Mouse (Mus musculus) G1E-ER4 (cell line): ENCODE data around the gene Lrcol1. TPM values are rescaled to one million over a fixed set of nuclear protein-coding genes. Genes with fewer than 3 reads are reported as not detected.

Source experiments
- GATA1 ChIP-seq: IDR thresholded peaks from one replicate; pipeline ENCODE4 v1.8.0; 2012; ENCODE audit warnings: low read length, inconsistent platforms
- polyA plus RNA-seq: library from polyadenylated mRNA; stranded (reverse); fragments of >175 nt; gene quantifications from 2 replicates; pipeline ENCODE4 v1.2.3, GENCODE M21; 2012

The Lrcol1 gene
- polyA plus RNA-seq: not detected in 2 replicates

DNA sequence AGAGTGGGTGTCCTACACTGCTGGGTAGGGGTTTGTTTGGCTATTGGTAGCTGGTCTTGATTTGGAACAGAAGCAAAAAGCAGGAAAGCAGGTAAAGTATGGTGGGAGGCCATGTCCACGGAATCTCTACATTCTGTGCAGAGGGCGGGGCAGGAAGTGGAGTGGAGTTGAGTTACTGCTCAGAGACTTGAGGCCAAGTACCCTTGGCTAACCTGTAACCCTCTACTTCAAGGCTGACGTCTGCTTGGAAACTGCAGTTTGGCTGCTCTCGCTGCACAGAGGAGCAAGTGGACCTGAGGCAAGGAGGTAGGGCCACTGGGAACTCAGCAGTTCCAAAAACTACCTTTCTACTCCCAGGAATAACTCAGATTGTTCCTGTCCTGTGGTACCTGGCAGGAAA lies at the start of gene Lrcol1:
Gene Lrcol1 (plus strand): TSS at position 207 of the 400 bp plus-strand sequence.
- no peak for TF ChIP-seq GATA1

- no peak for TF ChIP-seq GATA1
Measured at GRCm38 (mm10) chr5:110296637-110297036, 47.9 kb upstream of the Lrcol1 start.

DNA sequence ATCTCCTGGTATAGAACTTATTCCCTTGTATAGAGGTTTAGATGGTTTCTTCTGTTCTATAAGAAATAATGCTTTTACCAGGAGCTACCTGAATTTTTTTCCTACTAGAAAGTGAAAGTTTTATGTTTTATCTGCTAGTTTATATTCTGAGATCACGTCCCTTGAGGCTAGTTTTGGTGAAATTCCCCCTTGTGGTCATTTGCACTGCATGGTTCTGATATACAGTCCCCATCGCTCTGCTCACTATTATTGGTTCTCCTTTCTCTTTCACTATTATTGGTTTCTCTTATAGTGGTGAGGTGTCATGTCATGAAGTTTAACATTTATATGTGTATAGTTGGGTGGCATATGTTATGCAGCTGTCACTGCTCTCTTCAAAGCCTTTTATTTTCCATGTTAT lies 43.9 kb upstream of the Lrcol1 start:
- no peak for TF ChIP-seq GATA1

GRCm38 (mm10) chr5:110308861-110309260 lies 35.7 kb upstream of the Lrcol1 start:
- TF ChIP-seq GATA1: no peak

GRCm38 (mm10) chr5:110313127-110313526 lies 31.4 kb upstream of the Lrcol1 start:
- no peak for TF ChIP-seq GATA1

DNA sequence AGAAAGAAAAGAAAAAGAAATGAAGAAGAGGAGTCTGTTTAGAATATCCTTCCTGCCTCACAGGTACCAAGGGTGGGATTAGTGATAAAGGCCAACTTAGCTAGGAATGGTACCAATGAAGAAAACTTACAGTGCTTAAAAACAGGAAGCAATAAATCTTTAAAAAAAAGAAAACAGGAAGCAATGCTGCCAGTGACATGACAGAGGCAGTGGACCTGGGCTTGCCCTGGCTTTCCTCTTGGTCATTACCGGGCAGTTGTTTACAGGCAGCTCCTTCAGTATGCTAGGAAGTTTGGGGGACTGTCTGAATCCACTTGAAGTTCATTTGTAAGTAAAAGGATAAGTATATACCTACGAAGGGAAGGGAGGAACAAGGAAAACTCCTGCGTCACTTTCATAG lies 14.0 kb upstream of the Lrcol1 start:
- TF ChIP-seq GATA1: no peak

DNA sequence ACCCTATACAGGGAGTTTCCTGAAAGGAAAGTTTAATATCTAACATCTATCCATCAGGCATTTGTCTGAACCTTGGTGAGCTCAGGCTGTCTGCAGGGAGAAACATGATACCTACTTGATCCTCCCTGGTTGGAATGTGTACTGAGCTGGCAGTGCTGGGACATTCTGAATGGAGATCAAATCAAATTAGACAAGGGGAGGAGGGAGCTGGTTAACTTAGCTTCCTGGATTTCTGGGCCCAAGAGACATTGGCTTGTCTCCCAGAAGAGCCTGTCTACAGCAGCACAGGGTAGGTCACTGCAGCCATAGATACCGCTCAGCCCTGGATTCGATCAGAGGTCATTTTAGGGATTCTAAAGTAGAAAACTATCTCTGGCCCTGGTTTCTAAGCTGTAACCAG lies 5.7 kb upstream of the Lrcol1 start:
- TF ChIP-seq GATA1: no peak

- no peak for TF ChIP-seq GATA1
Measured at GRCm38 (mm10) chr5:110342648-110343284, 1.8 kb upstream of the Lrcol1 start, which contains the start of gene P2rx2. P2rx2 (minus strand) TSS chr5:110343212.

DNA sequence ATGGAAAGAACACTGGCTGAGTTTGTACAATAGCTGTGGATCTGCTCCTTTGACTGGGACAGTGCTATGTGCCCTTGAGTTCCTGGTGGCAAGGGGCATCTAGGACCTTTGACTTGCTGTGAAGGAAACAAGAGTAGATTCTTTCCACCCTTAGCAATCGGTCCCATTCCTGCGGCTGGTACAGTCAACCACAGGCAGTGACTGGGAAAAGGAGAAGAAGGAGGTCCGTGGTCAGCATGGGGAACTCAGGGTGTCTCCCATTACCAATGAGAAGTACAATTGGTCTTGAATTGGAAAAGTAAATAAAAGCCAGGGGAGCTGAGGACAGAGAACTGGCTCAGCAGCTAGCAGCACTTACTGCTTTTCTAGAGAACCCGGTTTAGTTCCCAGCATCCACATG lies 1.0 kb downstream of the Lrcol1 start:
- TF ChIP-seq GATA1: no peak

- TF ChIP-seq GATA1: no peak
Measured at GRCm38 (mm10) chr5:110347006-110347405, 2.5 kb downstream of the Lrcol1 start.

GRCm38 (mm10) chr5:110354716-110355115 lies 10.2 kb downstream of the Lrcol1 start:
- TF ChIP-seq GATA1: no peak

DNA sequence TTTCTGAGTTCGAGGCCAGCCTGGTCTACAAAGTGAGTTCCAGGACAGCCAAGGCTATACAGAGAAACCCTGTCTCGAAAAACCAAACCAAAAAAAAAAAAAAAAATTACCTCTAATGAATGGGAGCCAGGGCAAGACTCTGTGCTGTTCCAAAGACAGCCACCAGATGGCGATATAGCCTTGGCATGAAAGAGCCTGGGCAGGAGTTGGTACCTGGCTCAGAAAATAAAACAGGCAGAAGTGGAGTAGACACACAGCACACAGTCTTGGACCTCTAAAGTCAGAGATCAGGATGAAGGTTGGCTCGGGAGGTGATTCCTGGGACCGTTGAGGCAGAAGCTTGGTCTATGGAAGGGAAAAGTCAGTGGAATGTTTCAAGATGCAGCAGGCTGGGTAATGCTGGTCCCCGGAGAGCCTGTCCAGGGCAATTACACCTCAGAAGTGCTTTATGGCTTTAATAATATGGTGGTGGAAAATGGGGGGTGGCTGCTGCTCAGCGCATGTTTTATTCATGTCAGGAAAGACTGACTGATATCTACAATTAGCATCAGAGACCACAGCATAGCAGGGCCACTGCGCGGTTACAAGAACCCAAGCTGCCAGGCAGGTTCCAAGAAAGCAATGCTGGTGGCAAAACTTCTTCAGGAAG lies 13.1 kb downstream of the Lrcol1 start:
- TF ChIP-seq GATA1: no peak

GRCm38 (mm10) chr5:110361465-110361864 lies 16.9 kb downstream of the Lrcol1 start:
- no peak for TF ChIP-seq GATA1

DNA sequence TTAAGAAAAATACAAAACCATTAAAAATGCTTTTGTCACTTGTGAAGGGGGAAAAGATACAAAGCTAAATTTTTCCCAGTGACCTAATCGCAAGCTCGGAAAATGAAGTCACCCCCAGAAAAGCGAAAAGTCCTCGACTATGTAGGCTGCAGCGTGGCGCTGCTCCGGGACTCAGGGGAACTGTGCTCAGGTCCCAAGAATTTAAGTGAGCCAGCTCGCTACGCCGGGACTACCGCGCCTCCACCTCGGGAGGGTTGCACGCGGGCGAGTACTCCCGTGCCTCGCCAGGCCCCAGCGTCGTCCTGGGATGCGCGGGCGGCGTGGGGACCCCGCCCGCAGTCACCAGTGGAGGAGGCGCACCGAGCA lies 18.3 kb downstream of the Lrcol1 start:
- no peak for TF ChIP-seq GATA1

DNA sequence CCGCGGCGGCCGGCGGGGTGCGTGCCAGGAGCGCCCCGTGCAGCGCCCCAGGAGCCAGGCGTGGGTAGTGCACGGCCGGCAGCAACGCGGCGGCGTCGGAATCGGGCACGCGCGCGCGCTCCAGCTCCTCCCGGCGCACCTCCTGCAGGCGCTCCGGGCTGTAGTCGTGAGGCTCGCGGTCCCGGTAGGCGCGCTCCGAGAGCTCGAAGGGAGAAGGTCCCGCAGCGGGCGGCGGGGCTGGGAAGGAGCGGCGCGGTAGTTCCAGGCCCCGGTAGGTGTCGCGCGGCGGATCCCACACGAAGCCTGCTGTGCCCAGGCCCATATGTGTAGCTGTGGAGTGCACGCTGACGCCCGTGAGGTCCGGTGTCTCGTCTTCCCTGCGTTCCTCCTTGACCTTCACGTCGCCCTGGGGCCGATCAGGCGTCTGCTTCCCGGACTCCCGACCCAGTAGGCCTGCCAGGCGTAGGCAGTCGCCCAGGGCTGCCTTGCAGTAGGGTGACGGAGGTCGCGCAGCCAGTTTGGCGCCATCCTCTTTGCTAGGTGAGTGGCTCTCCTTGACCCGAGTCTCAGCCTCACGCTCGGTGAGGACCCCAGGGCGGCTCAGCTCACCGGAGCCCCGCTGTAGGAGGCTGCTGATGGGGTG lies 18.8 kb downstream of the Lrcol1 start:
- TF ChIP-seq GATA1: no peak

DNA sequence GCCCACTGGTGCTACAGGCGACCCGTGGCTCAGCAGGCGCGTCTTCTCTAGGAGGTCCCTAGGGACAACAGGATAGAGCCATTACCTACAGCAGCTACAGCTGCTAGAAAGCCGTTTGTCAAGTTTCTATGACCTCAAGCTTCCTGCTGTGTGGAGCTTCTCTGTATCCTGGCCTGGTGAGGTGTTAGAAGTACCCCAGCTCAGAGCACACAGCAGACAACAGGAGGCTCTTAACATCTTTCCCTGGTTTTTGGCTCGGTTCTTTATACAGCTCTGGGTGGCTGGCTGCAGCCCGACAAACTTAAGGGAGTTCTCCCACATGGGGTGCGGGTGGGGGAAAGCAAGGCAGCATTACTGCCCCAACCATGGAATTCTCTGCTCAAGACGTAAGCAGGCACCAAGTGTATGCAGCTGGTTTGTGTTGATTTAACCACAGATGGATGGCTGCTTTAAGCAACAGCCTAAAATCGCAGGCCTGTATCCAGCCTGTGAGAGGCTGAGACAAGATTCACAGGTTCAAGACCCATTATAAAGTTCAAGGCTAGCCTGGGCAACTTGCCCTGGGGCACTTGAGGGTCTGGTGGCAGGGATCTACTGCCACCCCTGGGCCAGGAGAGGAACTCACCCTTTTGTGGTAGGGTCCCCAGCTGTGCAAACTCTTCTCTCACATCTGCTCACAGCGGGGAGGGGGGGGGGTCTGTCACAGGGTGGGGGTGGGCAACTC lies 19.5 kb downstream of the Lrcol1 start:
- no peak for TF ChIP-seq GATA1
